Mouse (Mus musculus): ENCODE measurements at regions not wholly inside any gene's neighbourhood (a gene's known extent, or its start where the extent isn't known, plus 50 kb on each side); places are given as distances from the start of the nearest gene placed in this dataset.

DNA sequence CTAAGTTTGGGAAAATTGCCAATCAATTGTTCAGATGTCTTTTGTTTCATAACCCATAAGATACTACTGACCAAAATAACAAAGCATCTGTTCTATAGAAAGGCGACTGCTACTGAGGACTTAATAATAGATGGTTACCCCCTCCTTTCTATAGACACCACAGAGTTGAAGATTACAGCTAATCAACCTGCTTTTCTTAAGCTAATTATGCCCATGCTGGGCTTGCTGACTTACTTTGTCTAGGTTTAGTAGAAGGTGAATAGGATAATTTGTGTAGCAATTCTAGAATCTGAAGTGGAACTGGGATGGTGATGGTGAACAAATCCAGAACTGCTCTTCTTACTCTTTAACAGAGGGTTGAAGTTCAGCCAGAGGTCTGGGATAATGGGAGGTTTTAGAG is 53.8 kb upstream of the Tbx18 start:
- DNase-seq (ENCODE audit: low spot score), result no peak

DNA sequence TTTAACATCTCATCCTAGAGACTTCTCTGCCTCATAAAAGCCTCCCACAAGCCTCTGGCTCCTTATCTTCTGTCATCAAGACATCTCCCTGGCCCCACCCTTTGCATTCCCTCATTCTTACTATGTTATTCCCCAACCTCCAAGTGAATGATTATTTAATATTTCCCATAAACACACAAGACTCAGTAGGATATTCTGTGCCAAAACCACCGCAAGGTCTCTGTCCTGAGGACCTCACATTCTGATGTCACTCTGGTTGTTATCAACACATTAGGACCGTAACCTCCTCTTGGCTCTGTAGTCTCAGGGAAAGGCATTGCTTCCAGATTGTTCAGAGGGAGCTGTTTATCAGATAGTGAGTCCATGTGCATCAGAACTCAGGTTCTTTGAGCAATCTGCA is 80.7 kb upstream of the Tbx18 start:
- DNase-seq (ENCODE audit: low spot score), result no peak

DNA sequence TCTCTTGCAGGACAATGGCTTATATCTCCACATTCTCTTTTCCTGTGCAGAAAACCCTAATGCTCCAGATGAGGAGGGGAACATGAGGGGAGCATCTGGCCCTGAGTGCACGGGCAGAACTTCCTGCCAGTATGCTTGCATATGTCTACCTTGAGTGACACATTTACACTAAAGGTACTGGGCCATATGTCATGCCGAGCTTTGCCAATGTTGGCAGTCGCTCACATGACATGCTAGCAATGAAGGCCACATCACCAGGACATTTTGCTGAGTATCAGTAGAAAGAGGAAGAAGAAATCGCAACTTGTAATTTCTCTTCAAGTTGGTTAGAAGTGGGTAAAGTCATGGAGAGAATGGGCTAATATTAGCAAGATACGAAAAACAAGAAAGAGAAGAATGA is 91.2 kb upstream of the Tbx18 start:
- no peak for DNase-seq (ENCODE audit: low spot score)

DNA sequence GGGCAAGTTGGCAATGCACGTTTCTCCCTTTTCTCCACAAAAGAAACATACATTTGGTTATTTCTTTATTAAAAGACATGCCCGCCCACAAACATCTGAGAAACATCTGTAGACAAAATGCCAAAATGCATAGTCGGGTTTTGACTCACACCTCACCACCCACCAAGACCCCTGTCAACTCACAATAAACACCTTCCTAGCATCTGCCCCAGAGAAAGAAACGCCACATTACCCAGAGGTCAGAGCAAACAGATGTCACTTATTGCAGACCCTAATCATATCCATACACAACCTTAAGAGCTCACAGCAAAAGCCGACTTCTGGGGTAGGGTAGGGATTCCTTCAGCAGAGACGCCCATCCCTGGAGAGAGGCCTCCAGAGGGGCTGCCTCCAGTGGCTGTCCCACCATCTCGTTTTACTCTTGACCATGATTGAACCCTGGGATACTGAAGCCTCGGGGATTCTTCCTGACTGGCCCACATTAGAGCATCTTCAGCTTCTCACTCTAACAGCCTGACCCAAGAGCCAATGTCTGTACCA is 93.7 kb upstream of the Tbx18 start:
- no peak for DNase-seq (ENCODE audit: low spot score)

DNA sequence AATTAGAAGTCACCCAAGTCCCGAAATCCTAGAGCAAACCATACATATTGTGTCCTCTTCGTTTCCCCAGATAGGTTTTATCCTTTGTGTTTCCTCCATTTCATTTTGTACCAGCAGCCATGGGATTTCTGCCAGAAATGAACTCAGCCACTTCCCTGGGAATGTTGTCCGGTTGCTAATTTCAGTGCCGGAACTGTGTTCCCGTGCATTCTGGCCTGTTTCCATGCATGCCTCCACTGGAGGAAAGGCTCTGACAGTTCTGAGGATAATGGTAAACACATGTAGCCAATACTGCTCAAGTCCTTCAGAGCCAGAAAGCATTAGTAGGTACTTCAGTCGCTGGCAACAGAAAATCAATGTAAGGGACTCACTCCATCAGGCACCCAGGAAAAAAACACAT is 112.8 kb upstream of the Tbx18 start:
- DNase-seq (ENCODE audit: low spot score), result no peak

DNA sequence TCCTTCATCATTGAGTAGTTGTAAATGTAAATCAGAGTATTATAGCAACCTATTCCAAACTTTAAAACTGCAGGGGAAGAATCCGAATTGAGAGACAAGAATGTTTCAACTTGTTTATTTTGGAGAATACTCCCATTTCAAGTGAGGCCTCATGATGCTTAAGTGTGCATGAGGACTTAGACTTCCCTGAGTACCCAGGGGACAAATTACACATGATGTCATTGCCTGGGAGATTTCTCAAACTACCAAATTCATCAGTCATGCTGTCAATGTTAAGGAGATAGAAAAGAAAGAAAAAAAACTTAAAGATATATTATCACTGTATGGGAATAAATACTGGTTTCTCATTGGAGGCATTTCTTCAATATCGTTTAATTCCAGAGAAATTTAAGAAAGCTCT is 113.4 kb upstream of the Tbx18 start:
- DNase-seq (ENCODE audit: low spot score), result no peak

DNA sequence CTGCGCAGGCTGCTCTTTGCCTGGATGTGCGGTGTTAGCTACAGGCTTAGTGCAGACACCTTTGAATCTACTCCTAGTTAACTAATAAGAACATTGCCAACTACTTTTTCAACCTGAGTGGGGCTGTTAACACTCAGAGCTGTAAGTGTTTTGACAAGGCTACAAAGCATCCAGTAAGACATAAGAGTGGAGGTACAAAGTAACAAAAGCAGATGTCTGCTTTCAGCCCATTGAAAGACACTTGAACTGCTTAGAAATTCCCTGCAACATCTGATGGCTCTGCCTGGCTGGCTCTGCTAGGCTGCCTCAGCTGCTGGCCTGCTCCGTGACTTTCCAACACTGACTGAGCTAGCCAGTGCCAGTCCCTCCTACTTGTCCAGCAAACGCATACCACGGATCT is 117.8 kb upstream of the Tbx18 start:
- no peak for DNase-seq (ENCODE audit: low spot score)

DNA sequence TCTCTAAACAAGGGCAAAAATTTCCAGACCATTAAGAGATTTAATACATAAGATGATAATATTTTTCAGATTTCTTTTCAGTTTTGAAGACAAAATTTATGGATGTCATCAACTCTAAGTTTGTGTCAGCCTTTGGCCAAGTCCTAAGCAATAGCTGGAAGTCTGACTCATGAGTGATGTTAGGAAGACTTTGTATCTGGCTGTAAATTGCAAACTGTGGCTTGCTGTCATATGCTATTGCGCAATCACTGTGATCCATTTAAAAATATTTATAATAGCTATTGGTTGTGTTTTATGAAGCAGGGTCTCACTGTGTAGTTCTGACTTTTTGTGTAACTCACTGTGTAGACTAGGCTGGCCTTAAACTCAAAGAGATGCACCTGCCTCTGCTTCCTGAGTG is 119.1 kb upstream of the Tbx18 start:
- no peak for DNase-seq (ENCODE audit: low spot score)

DNA sequence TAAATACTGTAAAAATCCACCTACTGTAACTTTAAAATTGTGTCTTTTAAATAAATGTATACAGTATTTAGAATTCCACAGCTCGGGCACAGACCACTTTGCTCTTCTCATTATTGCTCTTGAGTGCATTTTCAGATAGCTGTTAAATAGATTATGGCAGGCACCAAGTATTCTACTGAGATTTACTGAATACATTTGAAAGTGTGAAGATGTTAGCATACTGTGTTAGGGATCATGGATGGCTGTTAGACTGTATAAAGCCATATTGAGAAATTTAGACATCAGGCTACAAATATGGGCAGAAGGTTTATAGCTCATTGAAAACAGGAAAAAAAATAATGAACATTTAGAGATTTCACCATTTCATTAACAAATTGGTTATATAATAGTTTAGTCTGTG is 130.5 kb upstream of the Tbx18 start:
- no peak for DNase-seq (ENCODE audit: low spot score)

DNA sequence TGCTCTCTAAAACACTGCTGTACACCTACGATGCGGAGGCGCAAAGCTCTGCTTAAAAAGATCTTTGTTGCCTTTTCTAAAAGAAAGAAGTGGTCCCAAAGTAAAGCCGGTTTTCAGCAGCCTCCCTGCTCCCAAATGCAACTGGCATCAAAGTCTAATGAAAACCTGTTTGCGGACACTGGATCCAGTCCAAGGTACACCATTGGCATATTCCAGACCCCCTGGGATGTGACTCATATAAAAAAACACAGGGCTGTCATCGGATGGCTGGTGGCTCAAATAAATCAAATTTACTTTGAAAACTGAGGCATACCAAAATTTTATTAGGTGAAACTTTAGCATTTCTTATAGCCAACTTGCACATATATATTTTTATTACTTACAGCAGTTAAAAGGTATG is 134.2 kb upstream of the Tbx18 start:
- no peak for DNase-seq (ENCODE audit: low spot score)

DNA sequence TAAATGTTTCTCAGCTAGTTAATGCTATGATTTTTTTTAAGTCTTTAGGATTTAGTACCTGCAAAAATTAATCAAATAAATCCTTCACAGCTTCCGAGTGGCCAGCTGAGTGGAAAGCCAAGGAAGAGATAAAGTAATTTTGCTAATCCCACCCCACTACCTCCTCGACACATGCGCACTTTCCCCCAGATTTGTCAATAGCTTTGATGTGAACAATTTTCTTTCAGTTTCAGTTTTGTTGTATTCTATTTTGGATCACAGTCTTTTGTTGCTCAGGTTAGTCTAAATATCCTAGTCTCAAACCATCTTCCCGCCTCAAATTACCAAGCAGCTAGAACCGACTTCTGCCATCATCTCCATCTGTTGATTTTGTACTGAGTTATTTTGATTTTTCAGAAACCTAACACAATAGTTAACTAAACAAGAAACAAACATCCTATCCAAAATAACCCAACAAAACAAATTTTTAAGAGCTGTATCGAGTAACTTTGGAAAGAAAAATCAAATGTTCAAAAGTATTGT is 141.4 kb upstream of the Tbx18 start:
- DNase-seq (ENCODE audit: low spot score), result no peak

DNA sequence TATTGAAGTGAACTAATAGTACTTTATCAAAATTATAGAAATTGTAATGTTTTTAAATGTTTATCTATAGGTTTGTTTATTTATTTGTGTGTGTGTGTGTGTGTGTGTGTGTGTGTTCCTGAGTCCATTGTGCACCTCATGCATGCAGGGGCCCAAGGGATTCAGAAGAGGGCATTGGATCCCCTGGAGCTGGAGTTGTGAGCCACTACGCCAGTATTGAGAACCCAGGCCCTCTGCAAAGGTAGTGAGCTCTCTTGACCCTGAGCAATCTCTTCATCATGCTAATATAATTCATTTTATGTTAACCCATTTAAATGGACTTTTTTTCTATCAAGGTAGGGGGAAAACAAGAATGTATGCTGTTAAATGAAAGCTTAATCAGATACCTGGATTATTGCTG is 151.5 kb upstream of the Tbx18 start:
- DNase-seq (ENCODE audit: low spot score), result no peak

DNA sequence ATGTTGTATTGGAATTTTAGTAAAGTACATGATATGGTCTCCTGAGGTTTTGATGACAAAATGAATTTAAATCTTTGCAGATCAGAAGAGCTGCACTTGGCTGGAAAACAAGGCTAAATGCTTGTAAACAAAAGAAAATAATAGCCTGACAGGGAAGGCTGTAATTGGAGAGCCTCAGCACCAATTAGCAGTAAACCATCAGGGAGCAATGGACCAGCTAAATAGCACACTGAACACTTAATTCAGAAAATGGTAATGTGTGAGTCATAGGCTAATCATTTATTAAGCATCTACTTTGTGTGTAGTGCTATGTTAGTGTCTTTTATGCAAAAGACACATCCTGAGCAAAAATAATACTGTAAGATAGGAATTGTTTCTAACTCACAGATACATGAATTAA is 152.0 kb upstream of the Tbx18 start:
- no peak for DNase-seq (ENCODE audit: low spot score)

DNA sequence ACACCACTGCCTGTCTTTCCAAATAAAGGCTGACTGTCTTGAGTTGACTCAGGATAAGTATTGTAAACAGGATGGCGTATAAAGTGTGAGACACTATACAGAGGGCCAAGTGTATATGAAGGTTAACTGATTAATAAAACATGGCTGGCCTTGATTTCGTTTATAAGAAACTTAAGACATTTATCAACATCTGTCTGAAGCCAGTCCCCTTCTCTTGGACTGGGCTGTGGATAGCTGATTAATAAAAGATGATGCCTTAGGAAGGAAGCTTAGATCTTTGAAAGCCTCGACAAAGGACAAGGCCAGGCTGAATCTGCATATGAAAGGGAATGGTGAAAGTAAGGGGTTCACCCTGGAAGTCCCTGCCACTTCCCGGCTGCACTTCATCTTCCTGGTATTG is 163.0 kb upstream of the Tbx18 start:
- DNase-seq (ENCODE audit: low spot score), result no peak

DNA sequence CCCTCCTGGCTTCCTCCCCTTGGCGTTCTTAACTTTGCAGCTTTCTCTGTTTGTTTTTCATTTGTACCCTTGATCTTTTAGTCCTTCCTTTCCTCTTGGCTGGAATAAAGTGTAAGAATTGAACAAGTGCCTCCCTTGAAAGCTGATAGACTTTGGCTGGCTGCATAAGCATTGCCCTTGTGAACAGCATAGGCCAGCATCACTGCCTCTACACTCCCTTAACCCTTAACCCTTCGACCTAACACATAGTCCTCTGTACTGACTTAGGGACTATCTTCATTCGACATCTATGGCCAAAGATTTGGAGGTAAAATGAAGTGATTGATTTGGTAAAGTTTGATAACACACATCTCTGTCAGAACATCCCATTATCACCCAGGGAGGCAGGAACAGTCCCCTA is 163.5 kb upstream of the Tbx18 start:
- DNase-seq (ENCODE audit: low spot score), result no peak

DNA sequence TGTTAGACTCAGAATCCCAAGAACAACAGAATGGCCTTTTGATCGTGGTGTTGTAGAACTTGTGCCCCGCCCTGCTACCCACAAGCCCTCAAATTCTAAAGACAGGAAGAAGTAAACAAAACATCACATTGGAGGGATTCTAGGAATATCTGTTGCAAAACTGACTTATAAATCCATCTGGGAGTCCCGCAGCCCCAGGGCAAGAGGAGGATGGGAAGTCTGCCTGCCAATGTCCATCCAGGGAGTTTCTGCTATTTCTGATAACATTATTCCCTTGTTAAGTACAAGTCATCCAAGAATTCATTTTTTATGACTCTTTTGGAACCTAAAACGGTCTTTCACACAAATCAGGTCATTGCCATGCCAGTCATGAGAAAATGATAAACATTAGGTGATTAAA is 164.5 kb upstream of the Tbx18 start:
- DNase-seq (ENCODE audit: low spot score), result no peak

DNA sequence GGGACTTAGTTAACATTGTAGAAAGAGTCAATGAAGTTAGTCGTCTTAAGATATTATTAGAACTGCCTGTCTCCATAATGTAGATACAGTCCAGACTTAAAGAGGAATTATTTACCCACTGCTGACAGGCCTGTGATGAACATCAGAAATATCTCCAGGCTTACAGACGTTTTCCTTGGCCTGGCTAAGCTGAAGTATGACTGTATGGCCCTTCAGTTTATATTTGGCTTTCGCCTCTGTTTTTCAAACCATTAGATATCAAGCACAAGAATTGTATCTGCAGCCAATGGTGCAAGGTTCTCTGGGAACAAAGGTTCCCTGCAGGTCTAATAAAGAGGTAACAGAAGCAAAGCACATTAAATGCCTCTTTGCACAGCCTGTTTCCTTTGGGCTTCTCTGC is 166.3 kb upstream of the Tbx18 start:
- DNase-seq (ENCODE audit: low spot score), result no peak

DNA sequence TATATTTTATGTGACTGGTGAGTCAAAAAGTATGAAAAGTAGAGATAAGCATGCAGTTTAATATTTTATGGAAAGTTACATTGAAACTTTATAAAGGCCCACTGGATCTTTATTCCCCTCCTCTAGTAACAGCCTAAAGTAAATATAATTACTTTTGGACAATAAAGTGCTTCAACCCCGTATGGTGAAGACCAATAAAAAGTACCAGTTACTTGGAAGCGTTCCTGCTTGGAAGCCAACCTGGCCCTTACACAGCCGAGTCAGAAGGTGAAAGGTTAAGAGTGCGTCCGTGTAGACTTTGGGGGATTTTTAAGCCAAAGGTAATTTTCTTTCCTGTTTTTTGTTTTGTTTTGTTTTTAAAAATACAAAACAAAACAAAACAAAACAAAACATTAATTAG is 168.3 kb upstream of the Tbx18 start:
- DNase-seq (ENCODE audit: low spot score), result no peak

DNA sequence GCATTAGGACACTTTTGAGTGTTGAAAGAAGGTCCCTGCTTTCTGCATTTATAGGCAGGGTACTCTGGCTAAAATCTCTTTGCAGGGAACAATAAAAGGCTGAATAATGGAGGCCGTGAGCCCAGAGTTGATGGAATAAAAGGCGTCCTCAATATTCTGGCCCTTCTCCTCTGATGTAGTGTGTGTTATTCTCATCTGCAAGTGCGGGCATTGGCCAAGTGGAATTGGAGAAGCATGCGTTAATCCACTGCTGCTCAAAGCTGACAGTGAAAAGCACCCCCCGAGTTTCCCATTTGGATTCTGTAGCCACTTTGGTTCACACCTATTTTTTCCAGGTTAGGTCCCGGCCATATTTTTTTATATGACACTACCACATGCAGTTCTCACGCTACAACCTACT is 168.7 kb upstream of the Tbx18 start:
- DNase-seq (ENCODE audit: low spot score), result no peak

DNA sequence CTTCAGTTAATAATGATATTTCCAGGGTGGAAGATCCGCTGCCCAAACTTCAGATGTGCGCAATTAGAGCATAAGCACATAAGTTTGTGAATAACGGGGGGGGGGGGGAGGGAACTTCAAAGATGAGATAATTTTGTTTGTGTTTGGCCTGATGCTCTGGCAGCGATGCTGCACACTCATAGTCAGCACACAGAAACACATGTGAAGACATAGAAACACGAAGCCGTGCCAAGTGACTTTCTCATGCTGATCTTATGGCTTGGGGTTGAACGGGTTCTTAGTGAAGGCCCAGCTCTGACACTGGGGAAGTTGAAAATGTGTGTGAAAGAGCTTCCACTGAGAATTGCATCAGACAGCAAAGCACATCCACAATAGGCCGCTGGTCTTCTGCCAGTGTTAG is 190.2 kb upstream of the Tbx18 start:
- DNase-seq (ENCODE audit: low spot score), result no peak

DNA sequence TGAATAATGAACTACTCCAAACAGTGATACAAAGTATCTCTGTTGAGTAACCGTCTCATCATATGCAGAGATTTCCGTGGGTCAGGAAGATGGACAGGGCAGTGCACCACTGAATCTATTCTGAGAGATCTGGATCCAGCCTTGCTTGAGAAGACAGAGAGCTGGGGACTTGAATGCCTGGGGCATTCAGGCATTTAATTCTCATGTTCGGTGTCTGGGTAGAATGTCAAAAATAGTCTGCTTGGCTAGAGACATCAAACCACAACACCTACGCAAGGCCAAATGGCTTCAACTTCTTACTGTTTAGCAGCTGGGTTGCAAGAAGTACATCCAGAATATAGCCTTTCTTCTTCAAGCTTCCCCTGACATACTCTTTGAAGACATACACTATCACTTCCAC is 194.1 kb upstream of the Tbx18 start:
- no peak for DNase-seq (ENCODE audit: low spot score)

DNA sequence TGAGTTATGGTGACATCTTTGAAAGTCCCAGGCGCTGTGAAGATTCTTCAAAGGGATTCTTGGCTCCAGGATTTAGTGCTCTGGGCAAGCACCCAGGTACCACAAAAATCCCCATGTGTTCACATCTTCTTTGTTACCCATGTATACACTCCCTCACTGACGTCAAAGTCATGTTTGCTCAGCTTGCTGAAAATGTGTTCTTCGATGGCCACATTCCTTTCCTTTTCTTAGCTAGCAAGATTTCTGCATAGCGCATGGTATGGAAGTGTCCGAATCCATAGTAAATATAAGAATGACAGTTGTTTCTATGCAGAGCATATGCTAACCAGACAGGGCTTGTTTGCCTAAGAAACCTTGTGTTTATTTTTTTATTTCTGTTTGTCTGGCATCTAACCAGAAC is 202.2 kb upstream of the Tbx18 start:
- no peak for DNase-seq (ENCODE audit: low spot score)

DNA sequence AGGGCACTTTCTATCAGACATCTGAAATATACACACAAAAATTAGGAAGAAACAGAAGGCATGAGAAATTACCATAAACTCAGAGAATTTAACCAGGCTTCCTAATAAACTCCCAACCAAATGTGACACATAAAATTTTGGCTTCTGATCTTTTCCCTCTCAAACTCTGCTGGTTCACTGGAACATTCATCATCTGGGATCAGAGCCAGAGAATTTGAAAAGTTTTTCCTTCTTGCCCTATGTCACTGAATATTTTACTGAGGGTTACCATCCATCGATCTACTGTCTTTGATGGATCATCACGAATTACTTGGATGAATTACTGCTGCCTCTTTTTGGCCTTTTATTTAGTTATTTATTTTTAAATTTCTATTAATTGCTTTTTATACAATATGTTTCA is 221.4 kb upstream of the Tbx18 start:
- no peak for DNase-seq (ENCODE audit: low spot score)

DNA sequence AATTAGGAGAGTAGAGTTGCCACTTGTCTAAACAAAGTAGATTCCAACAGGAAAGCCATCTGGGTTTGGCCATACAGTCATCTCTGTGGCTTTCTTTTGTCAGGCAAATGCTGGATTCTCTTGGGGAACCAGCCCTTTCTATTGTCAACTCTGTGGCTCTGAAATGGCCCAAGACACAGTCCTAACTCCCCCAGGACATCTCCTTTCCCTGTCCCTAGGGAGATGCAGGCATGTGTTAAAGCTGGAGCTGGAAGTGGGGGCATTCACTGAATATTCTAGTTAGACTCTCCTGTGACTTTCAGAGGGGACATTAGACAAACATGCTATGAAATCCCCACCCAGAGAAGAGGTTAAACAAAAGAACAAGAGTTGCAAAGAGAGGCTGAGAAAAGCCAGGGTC is 223.9 kb upstream of the Tbx18 start:
- no peak for DNase-seq (ENCODE audit: low spot score)

DNA sequence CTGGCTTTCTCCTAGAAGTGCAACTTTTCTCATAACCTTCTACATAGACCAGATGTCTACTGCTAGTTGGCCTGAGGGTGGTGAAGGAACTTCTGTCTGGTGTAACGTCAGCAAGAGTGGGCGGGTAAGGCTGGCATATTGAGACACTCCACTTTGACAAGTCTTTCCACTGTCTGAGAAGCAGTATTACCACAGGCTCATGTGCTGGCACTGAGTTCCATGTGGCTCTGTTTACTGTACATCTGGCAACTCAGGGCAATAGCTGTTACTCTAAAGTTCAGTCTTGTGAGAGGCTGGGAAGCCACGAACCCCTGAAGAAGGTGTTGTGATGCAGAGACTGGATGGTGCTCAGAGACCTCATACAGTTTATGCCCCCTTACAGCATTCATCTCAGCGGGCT is 230.7 kb upstream of the Tbx18 start:
- DNase-seq (ENCODE audit: low spot score), result no peak

Data from urinary bladder, adult 2 months (tissue).